Mouse (Mus musculus) limb, embryonic 11.5 days (tissue): ENCODE data around the gene Nudcd3. TPM values are rescaled to one million over a fixed set of nuclear protein-coding genes. Genes with fewer than 3 reads are reported as not detected.

Experiments used
- ATAC-seq: fragments of 200-750 bp; cut with Nextera tagmentation; 2 replicates; pipeline ENCODE4 v1.8.0; 2017; ENCODE audit warnings: low read depth; ENCODE audit not compliant: insufficient number of reproducible peaks, low FRiP score, low TSS enrichment
- DNase-seq: peaks from one replicate; pipeline ENCODE4 v3.0.0-alpha.2; 2015; ENCODE audit warnings: low spot score
- H3K27ac ChIP-seq: fragments of 300-500 bp; sonication (generic); replicated peaks from 2 replicates; pipeline ENCODE4 v1.5.1; 2014; ENCODE audit warnings: low read depth, mild to moderate bottlenecking, low read length
- H3K27me3 ChIP-seq: fragments of 300-500 bp; sonication (generic); 2 replicates; pipeline ENCODE4 v1.6.1; 2014; ENCODE audit warnings: mild to moderate bottlenecking, low read length, mixed read lengths; ENCODE audit not compliant: control insufficient read depth, insufficient read depth
- H3K36me3 ChIP-seq: fragments of 300-500 bp; sonication (generic); 2 replicates; pipeline ENCODE4 v1.6.1; 2014; ENCODE audit warnings: mild to moderate bottlenecking, low read length, moderate library complexity, mixed read lengths; ENCODE audit not compliant: control insufficient read depth, insufficient read depth
- H3K4me1 ChIP-seq: fragments of 300-500 bp; sonication (generic); 2 replicates; pipeline ENCODE4 v1.6.1; 2014; ENCODE audit warnings: low read length, mixed read lengths; ENCODE audit not compliant: control insufficient read depth, insufficient read depth
- H3K4me2 ChIP-seq: fragments of 300-500 bp; sonication (generic); 2 replicates; pipeline ENCODE4 v1.6.1; 2014; ENCODE audit warnings: low read depth, mild to moderate bottlenecking, moderate library complexity; ENCODE audit not compliant: severe bottlenecking
- H3K4me3 ChIP-seq: fragments of 300-500 bp; sonication (generic); 2 replicates; pipeline ENCODE4 v1.5.1; 2014; ENCODE audit warnings: low read depth, low read length
- H3K9ac ChIP-seq: fragments of 300-500 bp; sonication (generic); 2 replicates; pipeline ENCODE4 v1.6.1; 2014; ENCODE audit warnings: mild to moderate bottlenecking, low read length
- H3K9me3 ChIP-seq: fragments of 300-500 bp; sonication (generic); 2 replicates; pipeline ENCODE4 v1.6.1; 2016; ENCODE audit warnings: low read length; ENCODE audit not compliant: control insufficient read depth
- WGBS: fragments of 180-500 bp; shearing (Covaris S2); extraction: QIAGEN DNeasy Blood & Tissue Kit; methylation state at CpG from one replicate; pipeline ENCODE4 v1.1.7; 2014; 5-methylcytosine and 5-hydroxymethylcytosine counted together
- polyA plus RNA-seq: library from polyadenylated mRNA; unstranded; fragments of >200 nt; fragmentation: Nextera tagmentation; extraction: Ambion mirVana; gene quantifications from 2 replicates; pipeline ENCODE4 v1.2.1, GENCODE M21; 2014

Nudcd3 gene
- polyA plus RNA-seq, 1 experiment from 2014 or later = 41.7 TPM

DNA sequence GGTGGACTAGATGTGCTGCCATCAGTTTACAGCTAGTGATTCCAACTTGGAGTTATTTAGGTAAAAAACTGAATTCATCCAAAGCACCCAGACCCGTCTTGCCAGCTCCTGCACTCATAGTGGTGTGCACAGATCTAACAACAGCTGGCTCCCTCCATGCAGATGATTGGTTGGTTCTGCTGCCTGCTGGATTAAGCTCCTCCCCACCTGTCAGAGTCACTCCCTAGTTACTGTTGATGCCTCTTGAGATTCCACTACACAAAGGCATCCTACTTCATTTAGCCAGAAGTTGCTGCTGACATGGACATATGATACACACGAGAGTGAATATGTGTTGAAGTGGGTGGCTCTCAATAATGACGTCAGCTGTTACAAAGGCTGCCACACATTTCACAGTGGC lies 16.6 kb upstream of the Nudcd3 start:
- no peaks in the 10 kb centered on the region for H3K4me1 ChIP-seq
- no peak overlapping the region for H3K9ac ChIP-seq
- no peaks in the 10 kb centered on the region for H3K9me3 ChIP-seq
- H3K4me3 ChIP-seq = no peak overlapping the region
- DNase-seq (no peak), ATAC-seq (no peak)
- H3K4me2 ChIP-seq = no peak overlapping the region
- no peaks in the 10 kb centered on the region for H3K36me3 ChIP-seq
- 70% methylated on average over 3 of the region's 3 CpGs for WGBS
- no peak overlapping the region for H3K27ac ChIP-seq
- H3K27me3 ChIP-seq = no peaks in the 10 kb centered on the region

DNA sequence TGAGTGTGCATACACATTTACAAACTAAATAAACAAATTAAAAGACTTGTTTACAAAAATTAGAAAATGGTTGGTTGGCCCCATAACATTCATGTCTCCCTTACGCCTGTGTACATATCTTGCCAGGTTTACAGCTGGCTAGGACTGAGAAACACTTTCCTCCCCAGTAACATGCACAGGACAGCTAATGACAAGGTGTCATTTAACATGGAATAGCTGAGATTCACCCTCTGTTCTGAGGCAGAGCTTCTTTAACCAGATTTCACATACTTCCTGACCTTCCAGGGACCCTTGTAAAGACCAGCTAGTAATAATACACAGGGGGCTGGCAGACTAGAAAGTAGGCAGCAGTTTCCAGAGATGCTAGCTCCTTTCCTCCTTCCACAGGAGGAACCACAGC lies 7.9 kb upstream of the Nudcd3 start:
- Histone ChIP-seq H3K36me3 (no peaks in the 10 kb centered on the region), H3K9me3 (peaks cover 4% of the 10 kb centered on the region; the same call in 1 of the 2 replicates), H3K27ac (no peak overlapping the region), H3K4me1 (no peaks in the 10 kb centered on the region), H3K4me3 (no peak overlapping the region), H3K4me2 (no peak overlapping the region), H3K9ac (no peak overlapping the region), H3K27me3 (no peaks in the 10 kb centered on the region)
- 83% methylated on average over 1 of the region's 1 CpGs for WGBS
- DNase-seq (no peak), ATAC-seq (no peak)

DNA sequence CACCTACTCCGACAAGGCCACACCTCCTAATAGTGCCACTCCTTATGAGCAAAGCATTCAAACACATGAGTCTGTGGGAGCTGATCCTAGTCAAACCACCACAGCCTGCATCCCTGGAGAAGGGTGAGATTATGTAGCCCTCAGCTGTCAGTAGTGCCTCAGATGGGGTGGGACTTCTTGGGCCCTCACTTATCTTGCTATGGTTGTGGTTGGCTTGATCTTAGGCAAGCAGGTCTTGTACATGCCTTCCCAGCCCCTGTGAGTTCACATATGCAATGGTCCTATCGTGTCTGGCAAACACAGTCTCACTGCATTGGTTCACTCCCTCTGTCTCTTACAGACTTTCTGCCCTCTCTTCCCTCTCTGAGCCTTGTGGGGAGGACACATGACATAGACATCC lies 6.9 kb upstream of the Nudcd3 start:
- no peaks in the 10 kb centered on the region for H3K4me1 ChIP-seq
- H3K4me2 ChIP-seq = no peak overlapping the region
- ATAC-seq (no peak), DNase-seq (no peak)
- H3K27ac ChIP-seq = no peak overlapping the region
- H3K9ac ChIP-seq = no peak overlapping the region
- H3K4me3 ChIP-seq = no peak overlapping the region
- 90% methylated on average over 2 of the region's 2 CpGs for WGBS
- no peaks in the 10 kb centered on the region for H3K36me3 ChIP-seq
- H3K9me3 ChIP-seq = peaks cover 4% of the 10 kb centered on the region; the same call in 1 of the 2 replicates
- H3K27me3 ChIP-seq = no peaks in the 10 kb centered on the region

DNA sequence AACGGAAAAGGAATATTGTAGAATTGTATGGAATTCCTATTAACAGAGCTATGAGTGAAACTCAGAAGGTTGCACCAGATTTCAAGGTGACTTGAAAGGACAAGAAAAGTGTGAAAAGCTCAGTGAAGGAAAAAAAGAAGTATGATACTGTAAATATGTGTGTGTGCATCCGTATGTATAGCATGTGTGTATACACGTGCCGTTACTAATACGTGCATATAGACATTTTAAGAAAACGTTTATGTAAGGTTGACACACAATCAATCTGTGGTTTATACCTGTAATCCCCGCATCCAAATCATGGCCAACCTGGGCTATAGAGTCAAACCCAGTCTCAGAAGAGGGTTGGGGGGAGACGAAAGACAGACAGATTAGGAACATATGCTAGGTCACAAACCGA lies 355 bp upstream of the Nudcd3 start:
- 26% methylated on average over 9 of the region's 9 CpGs for WGBS
- H3K9ac ChIP-seq = peak overlapping the region; percentile 93; the same call in 1 of the 2 replicates
- H3K4me3 ChIP-seq = peak overlapping the region; percentile 90
- H3K9me3 ChIP-seq = no peaks in the 10 kb centered on the region
- H3K27me3 ChIP-seq = no peaks in the 10 kb centered on the region
- H3K27ac ChIP-seq = no peak overlapping the region
- DNase-seq (no peak), ATAC-seq (0 out of 2 replicates have a peak, but pooled peaks have one; percentile 7)
- peak overlapping the region; percentile 94 for H3K4me2 ChIP-seq
- no peaks in the 10 kb centered on the region for H3K36me3 ChIP-seq
- H3K4me1 ChIP-seq = no peaks in the 10 kb centered on the region; the same call in 1 of the 2 replicates

DNA sequence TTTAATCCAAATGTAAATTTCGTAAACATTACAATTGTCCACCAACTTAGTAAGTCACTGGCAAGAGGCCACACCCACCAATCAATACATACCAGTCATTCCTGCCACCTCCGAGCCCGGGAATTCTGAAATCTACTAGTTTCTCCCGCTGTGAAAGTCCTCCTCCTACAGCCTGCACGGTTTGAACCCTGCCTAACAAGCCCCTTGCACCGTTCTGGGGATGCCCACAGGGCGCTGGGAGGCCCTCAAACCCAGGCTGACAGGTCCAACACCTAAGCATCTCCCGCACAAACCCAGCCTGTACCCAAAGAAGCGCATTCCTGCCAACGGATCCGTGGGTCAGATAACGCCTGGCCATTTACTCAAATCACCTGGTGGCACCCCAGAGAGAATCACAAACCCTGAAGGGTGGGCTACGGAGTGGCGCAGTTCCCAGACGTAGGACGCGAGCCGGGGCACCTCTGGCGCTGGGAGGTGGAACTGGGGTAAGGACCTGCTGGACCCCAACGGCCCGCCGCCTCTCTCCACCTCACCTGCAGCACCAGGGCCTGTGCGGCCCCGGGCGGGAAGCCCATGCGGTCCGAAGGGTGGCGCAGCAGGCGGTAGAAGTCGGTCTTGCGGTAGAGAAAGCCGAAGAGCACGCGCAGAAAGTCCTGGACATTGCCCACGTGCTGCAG lies 667 bp downstream of the Nudcd3 start, which contains the start of gene A730071L15Rik:
Gene A730071L15Rik, plus strand, starts transcription at position 620 of the 677 bp plus-strand sequence.
- no peaks in the 10 kb centered on the region for H3K36me3 ChIP-seq
- DNase-seq = no peak
- H3K4me1 ChIP-seq = no peaks in the 10 kb centered on the region; the same call in 1 of the 2 replicates
- H3K27ac ChIP-seq = peak within 1 kb of the TSS; percentile 88
- peak within 1 kb of the TSS; percentile 93 for H3K9ac ChIP-seq
- H3K4me3 ChIP-seq = peak within 1 kb of the TSS; percentile 90
- peak; percentile 66; the same call in 1 of the 2 replicates for ATAC-seq
- H3K9me3 ChIP-seq = no peaks in the 10 kb centered on the region
- H3K27me3 ChIP-seq = no peaks in the 10 kb centered on the region
- peak within 1 kb of the TSS; percentile 94 for H3K4me2 ChIP-seq
- WGBS = 1% methylated on average over 35 of the region's 35 CpGs

DNA sequence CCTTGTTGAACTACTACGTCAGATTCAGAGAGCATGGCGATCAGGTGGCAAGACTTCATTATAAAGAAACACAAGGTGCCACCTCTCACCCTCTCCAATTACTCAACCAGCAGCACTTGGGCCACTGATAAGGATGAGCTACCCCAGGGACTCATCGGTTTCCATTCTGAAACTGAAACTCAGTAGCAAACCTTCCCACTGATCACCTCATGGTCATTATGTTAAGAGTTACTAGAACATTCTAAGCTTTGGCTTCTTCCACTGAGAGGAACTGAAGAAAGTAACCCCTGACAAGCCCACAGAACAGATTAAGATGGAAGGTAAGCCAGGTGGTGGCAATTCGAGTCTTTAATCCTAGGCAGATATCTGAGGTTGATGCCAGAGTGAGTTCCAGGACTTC lies 1.8 kb downstream of the Nudcd3 start:
- Histone ChIP-seq H3K9ac (no peak overlapping the region), H3K4me1 (no peaks in the 10 kb centered on the region; the same call in 1 of the 2 replicates), H3K27ac (no peak overlapping the region), H3K27me3 (no peaks in the 10 kb centered on the region), H3K36me3 (no peaks in the 10 kb centered on the region), H3K4me2 (no peak overlapping the region), H3K9me3 (no peaks in the 10 kb centered on the region), H3K4me3 (no peak overlapping the region)
- DNase-seq = no peak
- ATAC-seq = no peak
- WGBS = 95% methylated on average over 4 of the region's 4 CpGs

DNA sequence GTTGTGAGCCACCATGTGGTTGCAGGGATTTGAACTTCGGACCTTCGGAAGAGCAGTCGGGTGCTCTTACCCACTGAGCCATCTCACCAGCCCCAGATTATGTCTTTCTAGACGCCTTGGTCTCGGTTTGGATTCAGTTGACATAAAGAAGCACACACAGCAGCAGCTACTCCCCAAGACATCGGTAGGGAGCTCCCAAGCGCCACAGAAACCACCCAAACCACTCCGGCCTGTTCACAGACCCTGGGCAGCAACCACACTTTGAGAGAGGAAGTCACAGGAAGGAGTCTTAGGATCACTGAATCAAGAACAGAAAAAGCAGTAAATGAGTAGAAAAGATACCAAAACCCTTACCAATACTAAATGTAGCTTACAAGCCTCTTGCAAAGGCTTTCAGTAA lies 3.4 kb downstream of the Nudcd3 start:
- H3K9ac ChIP-seq = no peak overlapping the region
- H3K4me3 ChIP-seq = no peak overlapping the region
- WGBS = 95% methylated on average over 8 of the region's 8 CpGs
- no peak overlapping the region for H3K27ac ChIP-seq
- H3K4me1 ChIP-seq = no peaks in the 10 kb centered on the region; the same call in 1 of the 2 replicates
- DNase-seq (no peak), ATAC-seq (no peak)
- no peaks in the 10 kb centered on the region for H3K9me3 ChIP-seq
- no peaks in the 10 kb centered on the region for H3K27me3 ChIP-seq
- H3K36me3 ChIP-seq = no peaks in the 10 kb centered on the region
- no peak overlapping the region for H3K4me2 ChIP-seq

DNA sequence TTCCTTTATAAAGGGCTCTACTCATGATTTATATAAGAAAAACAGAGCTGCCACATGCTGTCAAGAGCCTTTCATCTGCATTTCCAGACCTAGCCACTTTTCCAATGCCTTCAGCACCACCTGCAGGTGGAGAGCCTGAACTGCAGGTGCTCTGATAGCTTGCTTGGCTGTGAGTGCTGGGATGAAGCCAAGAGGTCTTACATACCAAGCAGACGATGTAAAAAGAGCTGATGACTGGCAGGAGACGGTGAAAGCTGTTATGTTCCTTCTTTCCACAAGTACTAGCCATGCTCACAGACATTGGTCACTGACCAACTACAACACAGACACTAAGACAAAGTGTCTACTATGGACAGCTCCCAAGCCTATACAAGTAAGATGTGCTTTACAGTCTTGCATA lies 12.3 kb downstream of the Nudcd3 start:
- peak; percentile 88 for DNase-seq
- H3K36me3 ChIP-seq = no peaks in the 10 kb centered on the region; the same call in 1 of the 2 replicates
- no peaks in the 10 kb centered on the region for H3K27me3 ChIP-seq
- H3K9ac ChIP-seq = no peak overlapping the region
- 0 out of 2 replicates have a peak, but pooled peaks cover 3% of the 10 kb centered on the region for H3K4me1 ChIP-seq
- no peaks in the 10 kb centered on the region for H3K9me3 ChIP-seq
- WGBS = 24% methylated on average over 2 of the region's 2 CpGs
- no peak overlapping the region for H3K27ac ChIP-seq
- ATAC-seq = no peak
- no peak overlapping the region for H3K4me3 ChIP-seq
- H3K4me2 ChIP-seq = no peak overlapping the region
